ENCODE assay signal across 13 mouse cellular contexts in the genomic region with DNA sequence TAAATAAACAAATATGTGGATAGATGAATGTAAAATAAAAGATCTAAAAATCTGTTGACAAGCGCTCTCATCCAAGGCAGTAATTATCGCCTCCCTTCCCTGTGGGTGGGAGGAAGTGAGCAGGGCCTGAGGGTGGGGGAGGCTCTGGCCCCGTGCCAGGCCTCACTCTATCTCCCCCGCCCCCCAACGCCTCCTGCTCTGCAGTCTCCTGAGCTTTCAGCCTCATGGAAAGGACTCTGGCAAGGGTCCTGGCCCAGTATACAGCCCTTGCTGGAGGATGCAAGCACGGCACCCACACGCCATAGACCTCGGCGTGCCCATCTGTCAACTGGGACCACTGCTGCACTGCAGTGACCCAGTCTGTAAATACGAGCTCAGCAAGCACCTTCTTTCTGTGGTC.
DNase-seq lines count a peak whose midpoint lies in the region; ATAC-seq and TF ChIP-seq lines count a peak whose summit lies in the region.
"Had no signal": no experiment of that assay in that cellular context is flagged by ENCODE, and none has a peak within 500 bp of the region (broad histone marks: within the 10 kb centered on the region; RNA-seq: fewer than 3 reads in every experiment).

No protein-coding gene starts in this region.

- no peaks in the 10 kb centered on the region for H3K9me3 ChIP-seq in intestine, embryonic 15.5 days
- H3K9me3 ChIP-seq: heart, embryonic 15.5 days; hindbrain, embryonic 15.5 days had no signal

- no peak for ATAC-seq in activated CD4-positive, CD25-positive, alpha-beta regulatory T cell, adult 4 months
- ATAC-seq in intestine, embryonic 15.5 days: no peak

- TF ChIP-seq CTCF in brain, embryonic 14.5 days (IDR thresholded peaks at IDR 0.05; ENCODE audit: borderline replicate concordance, extremely low read depth, insufficient read depth, insufficient read length): no peak

- no peak for TF ChIP-seq POLR2A in brain, embryonic 14.5 days (IDR thresholded peaks at IDR 0.05; ENCODE audit: borderline replicate concordance, extremely low read depth, insufficient read depth, insufficient read length, poor library complexity, severe bottlenecking)

- no peak overlapping the region for H3K9ac ChIP-seq in intestine, embryonic 15.5 days
- H3K9ac ChIP-seq: heart, embryonic 15.5 days; hindbrain, embryonic 15.5 days; liver, embryonic 14.5 days had no signal

- H3K27ac ChIP-seq in intestine, embryonic 15.5 days: no peak overlapping the region
- H3K27ac ChIP-seq: heart, embryonic 15.5 days; hindbrain, embryonic 15.5 days; liver, embryonic 14.5 days had no signal

- WGBS in intestine, embryonic 15.5 days: 54% methylated on average over 10 of the region's 10 CpGs

- no peaks in the 10 kb centered on the region for H3K36me3 ChIP-seq in intestine, embryonic 15.5 days
- H3K36me3 ChIP-seq: heart, embryonic 15.5 days; hindbrain, embryonic 15.5 days had no signal

- no peak overlapping the region for H3K4me2 ChIP-seq in intestine, embryonic 15.5 days (replicated peaks)
- H3K4me2 ChIP-seq: heart, embryonic 15.5 days; hindbrain, embryonic 15.5 days had no signal

- H3K4me3 ChIP-seq in intestine, embryonic 15.5 days (replicated peaks): no peak overlapping the region
- H3K4me3 ChIP-seq: heart, embryonic 15.5 days; hindbrain, embryonic 15.5 days; myocyte had no signal

- no peaks in the 10 kb centered on the region; the same call in 1 of the 2 replicates for H3K4me1 ChIP-seq in intestine, embryonic 15.5 days (replicated peaks)
- H3K4me1 ChIP-seq: heart, embryonic 15.5 days had no signal

- no peaks in the 10 kb centered on the region for H3K27me3 ChIP-seq in intestine, embryonic 15.5 days (replicated peaks)
- H3K27me3 ChIP-seq: hindbrain, embryonic 15.5 days had no signal

- peak; percentile 4 to 11 for DNase-seq in kidney, postnatal 4 days
- no peak for DNase-seq in kidney, adult 18-20 months
- DNase-seq in brain, embryonic 14.5 days (ENCODE audit: low read depth): peak; percentile 76
- DNase-seq in frontal cortex, postnatal 36 days (ENCODE audit: low spot score in 2 of 2): peak; percentile 29 to 36
- DNase-seq in right cerebral cortex, adult 2 months (ENCODE audit: low spot score in 2 of 2): peak; percentile 59 to 63
- DNase-seq: cerebellum, adult 9-10 months; kidney, adult 8-10 months had no signal
